Mouse (Mus musculus) CH12.LX (cell line): Measurements from ENCODE around the gene Mdh1.

ENCODE experiments used
- BHLHE40 ChIP-seq: IDR thresholded peaks from 2 replicates; pipeline ENCODE4 v1.6.1; 2011; ENCODE audit warnings: mild to moderate bottlenecking, low read depth, low read length, improper control_type of control experiment
- CTCF ChIP-seq, 2 experiments: IDR thresholded peaks in 1 of 2; conservative IDR thresholded peaks in 1 of 2; 2 replicates each; pipeline ENCODE4 v1.5.1; 2011 to 2012; ENCODE audit warnings: low read depth in 2 of 2, low read length in 2 of 2, improper control_type of control experiment in 1 of 2, inconsistent platforms in 1 of 2, mild to moderate bottlenecking in 1 of 2, moderate library complexity in 1 of 2
- EP300 ChIP-seq: IDR thresholded peaks from 2 replicates; pipeline ENCODE4 v1.6.1; 2011; ENCODE audit warnings: low read length, improper control_type of control experiment
- MEF2A ChIP-seq: IDR thresholded peaks from 2 replicates; pipeline ENCODE4 v1.6.1; 2014; ENCODE audit warnings: low read depth, mild to moderate bottlenecking, inconsistent platforms, low read length, improper control_type of control experiment, borderline replicate concordance

DNA sequence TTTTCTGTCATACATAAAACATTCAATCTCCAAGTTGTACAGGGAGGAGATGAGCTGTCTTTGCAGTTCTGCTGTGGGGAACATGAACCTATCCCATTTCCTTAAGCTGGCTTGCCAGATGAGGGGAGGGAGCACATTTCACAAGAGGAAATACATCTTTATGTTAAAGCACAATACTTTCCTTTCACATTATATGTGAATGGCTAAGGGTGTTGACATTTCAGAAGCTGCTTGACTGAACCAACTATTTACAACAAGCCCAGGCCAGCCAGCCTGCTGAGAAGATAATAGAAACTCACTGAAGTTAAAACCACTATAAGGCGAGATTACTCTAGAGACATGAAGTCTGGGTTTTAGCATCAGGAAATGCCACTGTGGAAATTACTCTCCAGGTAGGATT is 11.1 kb upstream of the Mdh1 start:
- TF ChIP-seq BHLHE40 (no peak), MEF2A (no peak), EP300 (no peak), CTCF (conservative IDR thresholded peaks at IDR 0.05 in 1 of 2, IDR thresholded peaks at IDR 0.05 in 1 of 2; ENCODE audit: low read depth in 2 of 2, low read length in 2 of 2) (no peak)
